Mouse (Mus musculus) ES-E14 (cell line): ENCODE data around the gene Tmem110.

Experiments used
- CHD2 ChIP-seq: IDR thresholded peaks from 2 replicates; pipeline ENCODE4 v1.6.1; 2014; ENCODE audit warnings: mild to moderate bottlenecking, low read depth, low read length, inconsistent platforms
- HCFC1 ChIP-seq: IDR thresholded peaks from 2 replicates; pipeline ENCODE4 v1.6.1; 2012; ENCODE audit warnings: low read length, inconsistent platforms, borderline replicate concordance; ENCODE audit not compliant: insufficient read depth
- MAFK ChIP-seq: IDR thresholded peaks from 2 replicates; pipeline ENCODE4 v1.6.1; 2014; ENCODE audit warnings: mild to moderate bottlenecking, low read depth, low read length, inconsistent platforms; ENCODE audit not compliant: insufficient read depth
- ZNF384 ChIP-seq: IDR thresholded peaks from 2 replicates; pipeline ENCODE4 v1.6.1; 2012; ENCODE audit warnings: low read depth, low read length, inconsistent platforms

DNA sequence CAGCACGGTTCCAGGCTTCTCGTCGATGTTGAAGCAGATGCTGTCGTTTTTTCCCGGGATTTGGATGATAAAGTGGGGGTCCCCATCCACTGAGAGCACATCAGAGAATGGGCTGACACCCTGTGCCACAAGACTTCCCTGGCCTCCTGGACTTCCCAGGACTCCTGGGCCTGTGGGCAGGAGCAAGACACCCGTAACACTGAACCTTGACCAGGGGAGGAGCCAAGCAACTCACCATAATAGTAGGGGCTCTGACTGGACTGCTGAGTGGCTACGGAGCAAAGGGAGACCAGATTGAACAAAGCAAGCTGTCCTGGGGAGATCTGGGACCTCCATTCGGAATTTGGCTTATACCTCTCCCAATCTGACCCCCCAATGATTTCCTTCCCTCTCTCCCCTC, 87.3 kb downstream of the Tmem110 start:
- TF ChIP-seq ZNF384: no peak
- no peak for TF ChIP-seq MAFK
- TF ChIP-seq CHD2: no peak
- no peak for TF ChIP-seq HCFC1
